Mouse (Mus musculus): ENCODE measurements around the gene Soga1.

Soga1 gene

DNA sequence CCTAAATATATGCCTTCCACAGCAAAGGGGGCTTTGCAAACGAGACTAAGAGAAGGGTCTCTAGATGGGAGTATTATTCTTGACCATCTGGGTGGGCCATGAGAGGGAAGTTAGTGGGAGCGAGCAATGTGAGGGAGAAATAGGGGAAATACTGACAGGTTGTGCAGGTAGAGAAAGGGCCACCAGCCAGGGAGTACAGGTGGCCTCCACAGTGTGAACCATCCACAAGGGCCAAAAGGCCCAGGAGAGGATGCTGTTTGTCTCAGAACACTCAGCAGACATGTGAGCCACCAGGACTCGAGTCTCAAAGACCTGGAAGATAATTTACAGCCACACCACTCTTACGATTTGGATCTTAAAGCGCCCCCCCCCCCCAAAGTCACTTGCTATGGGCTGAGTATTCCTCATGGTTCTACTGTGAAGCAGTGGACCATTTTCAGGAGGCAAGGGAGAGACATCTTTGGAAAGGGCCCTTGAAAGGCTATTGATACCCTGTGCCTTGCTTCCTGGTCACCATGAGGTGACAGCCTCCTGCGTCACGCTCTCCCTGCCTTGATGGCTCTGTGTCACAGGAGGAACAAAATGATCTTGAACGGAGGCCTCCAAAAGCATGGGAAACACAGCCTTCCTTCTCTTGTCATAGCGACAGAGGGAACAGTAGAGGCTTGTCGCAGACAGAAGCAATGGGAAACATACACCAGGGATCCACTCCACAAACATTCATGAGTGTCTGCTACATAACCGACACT is 18.3 kb downstream of the Soga1 start:
- peak; percentile 83 to 84 for DNase-seq

DNA sequence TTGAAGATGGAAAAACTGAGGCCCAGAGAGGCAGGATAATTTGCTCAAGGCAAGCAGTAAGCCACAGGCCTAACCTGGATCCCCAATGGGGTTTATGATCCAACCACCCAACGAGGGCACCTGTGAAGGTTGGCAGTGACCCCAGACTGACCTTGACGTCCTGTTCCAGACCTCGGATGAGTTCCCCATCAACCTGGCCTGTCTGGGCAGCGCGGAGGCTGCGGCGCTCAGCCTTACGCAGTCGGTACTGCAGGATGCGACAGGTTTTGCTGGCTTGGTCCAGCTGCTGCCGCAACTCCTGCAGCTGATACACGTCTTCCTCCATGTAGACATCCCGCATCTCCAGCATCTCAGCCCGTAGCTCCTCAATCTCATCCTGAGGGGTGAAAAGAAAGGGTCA is 19.0 kb downstream of the Soga1 start:
- peak; percentile 62 to 67 for DNase-seq

DNA sequence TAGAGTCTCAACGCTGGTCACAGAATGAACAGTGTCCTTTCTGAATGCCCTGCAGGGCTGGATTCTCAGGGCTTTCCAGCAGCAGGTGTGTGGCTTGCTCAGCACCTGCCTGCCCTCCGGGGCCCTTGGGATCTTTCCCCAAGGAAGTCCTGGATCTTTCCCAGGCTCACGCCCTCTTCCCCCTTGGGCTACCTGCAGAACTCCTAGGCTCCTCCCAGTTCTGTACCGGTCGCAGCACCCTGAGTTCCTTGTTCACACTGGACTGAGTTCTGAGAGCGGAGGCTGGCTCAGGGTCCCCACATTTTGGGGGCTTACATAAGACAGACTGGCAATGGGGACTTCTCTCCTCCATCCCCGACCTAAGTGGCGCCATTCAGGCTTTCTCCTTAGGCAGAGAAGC is 19.9 kb downstream of the Soga1 start:
- peak; percentile 49 to 52 for DNase-seq

DNA sequence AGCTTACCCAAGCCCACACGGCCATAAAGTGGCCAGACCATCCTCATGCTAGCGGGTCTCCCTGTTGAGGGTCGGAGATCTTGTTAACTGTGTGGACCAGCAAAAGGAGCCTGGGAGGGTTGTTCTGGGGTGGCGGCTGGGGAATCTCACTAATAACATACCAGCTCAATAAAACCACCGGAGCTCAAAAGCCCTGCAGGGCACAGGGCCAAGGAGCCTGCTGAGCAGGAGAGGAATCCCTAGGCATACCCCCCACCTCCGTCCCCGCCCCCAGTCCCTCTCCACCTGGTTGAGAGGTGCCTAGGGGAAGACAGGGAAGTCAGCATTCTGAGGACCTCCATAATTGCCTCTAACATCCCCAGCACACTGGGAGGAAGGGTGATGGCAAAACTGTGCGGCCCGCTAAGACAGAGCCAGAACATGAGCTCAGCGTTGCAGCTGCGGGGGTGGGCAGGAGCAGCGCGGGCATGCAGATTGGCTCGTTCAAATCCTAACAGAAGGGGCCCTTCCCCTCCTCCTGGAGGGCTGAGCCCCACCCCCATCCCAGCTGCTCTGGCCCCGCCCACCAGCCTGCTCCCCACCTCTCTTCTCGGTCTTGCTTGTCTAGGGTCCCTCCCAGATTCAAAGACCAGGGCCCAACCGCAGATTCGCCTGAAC is 20.6 kb downstream of the Soga1 start:
- DNase-seq, result peak; percentile 76 to 78

DNA sequence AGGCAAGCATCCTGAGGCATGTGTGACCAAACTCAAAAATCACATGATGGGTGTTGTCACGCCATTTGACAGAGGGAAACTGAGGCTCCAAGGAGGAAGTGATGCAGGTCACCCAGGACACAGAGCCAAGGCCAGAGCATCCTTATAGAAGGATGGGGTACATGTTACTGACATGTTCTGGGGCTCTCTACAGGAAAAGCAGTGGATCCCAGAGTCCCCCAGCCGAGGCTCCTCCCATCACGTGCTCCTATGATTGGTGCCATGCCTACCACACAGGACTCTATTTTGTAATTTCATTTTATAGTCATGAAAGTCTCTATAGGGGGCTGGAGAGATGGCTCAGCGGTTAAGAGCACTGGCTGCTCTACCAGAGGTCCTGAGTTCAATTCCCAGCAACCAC is 21.3 kb downstream of the Soga1 start:
- peak in 1 of 2 experiments; percentile 16 for DNase-seq

DNA sequence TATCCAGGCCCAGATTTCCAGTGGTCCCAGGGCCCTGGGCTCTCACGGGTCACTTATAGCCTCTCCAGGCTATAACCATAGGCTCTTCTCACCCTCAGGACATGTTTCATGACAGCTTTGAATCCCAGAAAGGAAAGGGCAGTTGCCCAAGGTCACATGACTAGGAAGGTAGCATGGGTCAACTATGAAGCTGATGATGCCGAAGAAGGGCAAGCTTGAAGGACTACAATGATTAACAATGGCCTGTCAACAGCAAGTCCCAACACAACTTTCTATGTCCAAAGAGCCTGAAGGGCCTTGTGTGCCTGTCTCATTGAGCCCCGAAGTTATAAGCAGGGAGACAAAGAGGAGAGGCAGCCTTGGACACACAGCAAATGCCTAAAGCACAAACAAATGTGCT is 21.9 kb downstream of the Soga1 start:
- no peak for DNase-seq

DNA sequence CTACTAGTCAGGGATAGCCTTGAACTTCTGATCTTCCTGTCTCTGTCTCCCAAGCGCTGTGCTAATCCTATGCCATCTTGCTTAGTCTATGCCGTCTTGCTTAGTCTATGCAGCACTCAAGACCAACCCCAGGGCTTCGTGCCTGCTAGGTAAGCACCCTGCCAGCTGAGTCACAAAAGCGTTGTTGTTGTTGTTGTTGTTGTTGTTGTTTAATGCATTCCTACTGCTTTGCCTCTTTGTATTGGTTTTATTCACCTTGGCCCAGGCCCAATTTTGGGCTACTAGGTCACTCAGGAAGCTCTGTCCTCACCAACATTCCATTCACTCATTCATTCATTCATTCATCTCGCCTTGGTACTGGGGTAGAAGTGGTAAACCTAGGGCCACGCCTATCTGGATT is 23.3 kb downstream of the Soga1 start:
- no peak for DNase-seq

DNA sequence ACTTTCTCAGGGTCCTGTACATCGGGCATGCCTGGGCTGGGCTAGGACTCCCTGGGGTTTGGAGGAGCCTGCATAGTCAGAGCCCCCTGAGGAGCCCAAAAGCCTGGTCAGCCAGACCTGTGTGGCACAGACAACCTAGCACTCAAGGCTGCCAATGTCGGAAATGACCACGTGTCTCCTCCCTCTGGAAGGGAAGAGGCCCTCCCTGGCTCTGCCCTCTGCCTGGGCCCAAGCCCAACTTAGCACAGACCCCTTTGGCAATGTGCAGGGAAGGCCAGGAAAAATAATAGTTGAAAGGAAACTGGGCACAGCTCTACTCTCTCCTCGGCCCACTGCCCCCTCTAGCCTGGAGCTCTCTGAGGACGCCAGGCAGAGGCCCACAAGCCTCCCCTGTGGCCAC is 24.2 kb downstream of the Soga1 start:
- peak; percentile 63 for DNase-seq

DNA sequence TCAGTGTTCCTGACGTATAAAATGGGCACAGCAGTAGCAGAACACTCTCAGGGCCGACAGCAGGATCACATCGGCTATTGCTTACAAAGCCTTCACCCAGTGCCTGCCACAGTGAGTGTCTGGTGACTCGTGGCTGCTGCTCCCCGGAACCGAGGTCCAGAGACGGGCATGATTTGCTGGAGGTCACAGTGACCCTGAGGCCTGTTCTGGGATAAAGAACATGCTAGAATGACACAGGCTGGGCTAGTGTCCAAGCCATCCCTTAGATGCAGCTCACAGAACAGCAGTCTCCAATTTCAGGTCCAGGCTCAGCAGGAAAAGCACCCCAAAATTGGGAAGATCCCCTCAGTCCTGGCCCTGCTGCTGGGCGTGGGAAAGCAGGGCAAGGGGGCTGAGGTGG is 24.8 kb downstream of the Soga1 start:
- peak in 1 of 2 experiments; percentile 46 for DNase-seq

DNA sequence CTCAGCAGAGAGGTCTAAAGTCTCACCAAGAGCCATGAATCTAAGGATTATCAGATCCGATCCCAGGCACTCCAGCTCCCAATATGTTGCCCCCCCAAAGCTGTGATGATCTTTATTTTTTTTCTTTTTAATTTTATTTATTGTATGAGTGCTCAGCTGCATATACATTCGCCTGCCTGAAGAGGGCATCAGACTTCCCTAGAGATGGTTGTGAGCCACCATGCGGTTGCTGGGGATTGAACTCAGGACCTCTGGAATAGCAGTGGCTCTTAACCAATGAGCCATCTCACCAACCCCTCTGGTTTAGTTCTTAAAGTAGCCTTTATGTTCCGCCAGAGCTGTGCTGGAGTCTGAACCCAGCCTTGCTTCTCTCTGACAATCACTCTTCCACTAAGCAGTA is 25.3 kb downstream of the Soga1 start:
- DNase-seq, result no peak

DNA sequence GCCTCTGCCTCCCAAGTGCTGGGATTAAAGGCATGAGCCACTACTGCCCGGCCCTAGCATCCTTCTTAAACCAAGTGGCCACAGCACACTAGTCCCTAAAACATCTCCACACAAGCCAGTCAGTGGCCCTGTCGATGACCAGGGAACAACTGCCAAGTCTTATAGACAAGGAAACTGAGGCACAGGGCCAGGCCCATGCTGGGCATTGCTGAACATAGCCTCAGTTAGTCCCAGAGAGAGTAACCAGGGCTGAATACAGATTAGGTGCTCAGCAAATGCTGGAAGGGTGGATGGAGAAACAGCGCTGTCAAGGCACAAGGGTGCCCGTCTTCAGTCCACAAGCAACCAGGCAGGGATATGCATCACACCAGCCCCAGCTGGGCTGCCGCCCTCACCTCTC is 25.9 kb downstream of the Soga1 start:
- no peak for DNase-seq

DNA sequence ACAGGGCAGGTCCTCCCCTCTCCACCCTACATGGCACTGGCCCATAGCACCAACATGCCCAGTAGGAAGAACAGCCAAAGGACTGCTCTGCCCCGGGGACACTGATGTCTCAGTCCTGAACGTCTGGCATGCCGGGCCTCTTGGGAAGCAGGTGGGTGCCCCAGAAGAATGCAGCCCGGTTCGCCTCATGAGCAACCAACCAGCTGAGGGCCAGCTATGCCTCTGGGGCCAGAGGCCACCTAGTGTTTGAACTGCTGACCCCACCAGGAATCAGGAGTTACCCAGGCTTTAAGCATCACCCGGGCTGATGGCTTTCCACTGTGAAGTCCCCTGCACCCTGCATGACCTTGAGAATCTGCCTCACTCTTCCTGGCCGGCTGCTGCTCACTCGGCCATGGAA is 26.6 kb downstream of the Soga1 start:
- no peak for DNase-seq

DNA sequence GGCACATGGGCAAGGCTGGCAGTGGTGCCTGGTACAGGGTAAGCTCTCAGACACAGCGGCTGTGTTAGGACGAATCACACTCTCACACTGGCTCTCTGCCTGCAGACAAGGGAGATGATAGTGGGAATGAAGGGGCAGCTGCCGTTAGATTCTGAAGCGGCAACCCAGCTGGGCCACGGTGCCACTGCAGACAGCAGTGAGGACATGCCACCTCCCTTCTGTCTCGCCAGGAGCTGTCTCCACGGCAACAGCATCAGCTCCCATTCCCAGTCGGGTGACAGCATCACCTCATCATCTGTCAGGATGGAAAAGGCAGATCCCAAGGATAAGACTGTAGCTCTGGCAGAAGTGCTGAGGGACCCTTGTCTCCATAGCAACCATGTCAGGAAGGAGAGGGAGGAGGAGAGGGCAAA is 29.2 kb downstream of the Soga1 start:
- peak in 1 of 2 experiments; percentile 53 for DNase-seq

DNA sequence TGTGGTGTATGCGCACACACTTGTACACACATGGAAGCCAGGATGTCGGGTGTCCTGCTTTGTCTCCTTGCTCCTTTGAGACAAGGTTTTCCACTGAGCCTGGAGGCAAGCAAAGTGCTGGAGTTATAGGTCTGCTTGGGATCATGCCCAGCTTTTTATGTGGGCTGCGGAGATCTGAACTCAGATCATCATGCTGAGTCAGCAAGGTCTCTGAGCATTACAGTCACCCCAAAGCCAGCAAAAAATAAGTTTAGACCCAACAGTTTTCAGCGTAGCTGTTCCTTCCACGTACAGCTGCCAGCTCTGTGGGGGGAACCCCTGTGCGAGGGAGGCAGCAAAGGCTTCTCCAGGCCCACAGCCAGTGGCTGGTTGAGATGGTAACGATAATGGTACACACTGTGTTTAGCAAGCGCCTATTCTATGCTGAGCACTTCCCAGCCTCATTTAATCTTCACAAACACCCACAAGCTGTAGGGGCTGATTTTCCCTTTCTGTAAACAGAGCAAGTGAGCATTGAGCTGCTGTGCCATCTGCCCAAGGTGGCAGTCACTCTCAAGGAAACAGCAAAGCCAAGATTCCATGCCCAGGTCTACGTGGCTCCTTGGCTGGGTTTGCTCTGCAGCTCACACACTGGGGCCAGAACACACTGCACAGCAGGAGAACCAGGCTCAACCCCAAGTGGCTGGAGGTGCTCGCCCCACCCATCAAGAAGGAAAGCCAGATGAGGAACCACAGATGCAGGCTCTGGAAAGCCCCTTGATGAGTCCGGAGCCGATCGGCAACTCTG is 30.5 kb downstream of the Soga1 start:
- DNase-seq, result peak; percentile 67 to 71

DNA sequence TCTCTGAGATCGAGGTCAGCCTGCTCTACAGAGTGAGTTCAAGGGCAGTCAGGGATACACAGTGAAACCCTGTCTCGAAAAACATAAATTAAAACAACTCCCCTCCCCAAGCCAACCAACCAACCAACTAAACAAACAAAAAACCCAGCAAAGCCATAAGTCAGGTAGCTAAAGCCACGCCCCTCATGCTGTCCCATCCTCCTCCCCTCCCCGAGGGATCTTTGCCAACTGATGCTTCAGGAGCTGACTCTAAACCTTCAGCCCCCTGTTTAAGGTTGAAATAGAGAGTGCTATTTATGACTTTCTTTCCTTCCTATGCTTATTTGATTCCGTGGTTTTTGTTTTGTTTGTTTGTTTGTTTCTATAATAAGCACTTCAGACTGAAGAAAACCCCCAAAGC is 32.1 kb downstream of the Soga1 start:
- peak in 1 of 2 experiments; percentile 38 for DNase-seq

DNA sequence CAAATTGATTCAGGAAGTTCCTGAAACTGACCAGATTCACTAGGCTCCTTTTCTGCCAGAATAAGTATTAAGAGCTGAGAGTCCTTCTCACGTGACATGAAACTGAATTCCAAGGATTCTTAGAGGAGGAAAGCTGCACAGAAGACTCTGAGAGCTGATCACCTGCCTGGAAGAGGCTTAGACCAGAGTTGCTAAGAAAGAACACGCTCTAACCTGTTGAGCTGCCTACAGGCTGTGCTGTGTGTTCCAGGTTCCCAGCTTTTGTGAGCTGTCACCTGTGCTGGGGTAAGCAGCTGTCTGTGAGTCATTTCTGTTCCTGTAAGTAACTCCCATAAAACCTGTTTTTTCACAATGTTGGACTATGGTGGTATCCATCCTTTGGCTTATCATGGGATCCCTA is 33.1 kb downstream of the Soga1 start:
- DNase-seq, result no peak

DNA sequence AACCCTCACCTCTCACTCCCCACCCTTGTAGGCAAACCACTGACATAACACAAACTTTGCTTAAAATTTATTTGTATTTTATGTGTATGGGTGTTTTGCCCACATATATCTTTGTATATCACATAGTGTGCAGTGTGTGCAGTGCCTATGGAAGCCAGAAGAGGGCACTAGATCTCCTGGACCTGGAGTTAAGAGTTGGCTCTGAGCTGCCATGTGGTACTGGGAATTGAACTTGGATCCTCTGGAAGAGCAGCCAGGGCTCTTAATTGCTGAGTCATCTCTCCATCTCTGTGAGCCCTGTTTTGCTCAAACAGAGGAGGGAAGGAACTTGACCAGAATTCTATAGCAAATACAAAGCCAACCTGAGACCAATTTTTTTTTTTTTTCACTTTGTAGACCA is 35.1 kb downstream of the Soga1 start:
- peak in 1 of 2 experiments; percentile 35 for DNase-seq

DNA sequence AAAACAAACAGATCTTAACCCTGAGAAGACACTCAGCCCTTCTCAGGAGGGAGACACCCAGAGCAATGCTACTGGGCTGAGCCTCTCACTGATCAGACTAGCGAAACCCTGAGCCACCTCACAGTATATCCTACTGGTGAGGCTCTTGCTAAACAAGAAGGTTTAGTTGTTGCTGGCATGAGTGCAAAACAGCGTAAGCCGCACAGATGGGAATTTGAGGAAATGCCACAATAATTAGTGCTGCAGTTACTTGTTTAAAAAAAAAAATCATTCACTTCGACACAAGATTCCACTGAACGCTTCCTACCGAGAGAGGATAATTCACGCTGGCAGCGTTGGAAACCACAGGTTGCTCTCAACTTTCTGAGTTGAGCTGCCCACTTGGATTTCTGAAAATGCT is 35.5 kb downstream of the Soga1 start:
- peak in 1 of 2 experiments; percentile 48 for DNase-seq

DNA sequence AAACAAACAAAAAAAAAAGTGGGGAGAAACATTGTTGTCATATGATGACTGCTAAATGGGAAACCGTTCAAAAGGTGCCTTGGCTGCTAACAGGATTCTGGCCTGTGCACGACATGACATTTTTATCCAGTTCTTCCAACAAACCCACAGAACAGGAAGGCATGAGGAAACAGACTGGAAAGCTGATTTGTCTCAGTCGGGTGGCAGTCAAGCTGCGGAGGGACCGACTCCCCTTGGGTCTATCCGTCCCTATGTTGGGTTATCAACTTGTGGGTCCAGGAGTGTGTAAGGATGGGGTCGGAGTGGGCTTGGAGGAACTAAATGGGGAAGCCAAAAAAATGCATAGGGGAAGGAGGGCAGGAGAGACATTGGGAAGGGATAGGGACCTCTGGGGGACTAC is 37.6 kb downstream of the Soga1 start:
- peak in 1 of 2 experiments; percentile 31 for DNase-seq

DNA sequence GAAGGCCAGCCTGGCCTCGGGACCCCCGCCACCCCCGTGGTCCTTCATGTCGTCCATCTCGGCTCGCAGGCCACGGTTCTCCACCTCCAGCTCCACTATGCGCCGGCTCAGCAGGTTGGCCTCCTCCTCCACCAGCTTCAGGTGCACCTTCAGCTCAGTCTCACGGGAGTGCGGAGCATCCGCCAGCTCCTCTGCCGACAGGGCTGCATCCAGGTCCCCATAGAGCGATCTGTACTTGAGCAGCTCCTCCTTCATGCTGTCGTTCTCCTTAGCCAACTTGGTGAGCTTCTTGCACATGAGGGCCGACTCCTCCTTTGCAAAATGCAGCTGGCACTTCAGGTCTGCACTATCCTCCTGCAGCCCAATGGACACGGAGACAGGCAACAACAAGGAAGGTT is 38.4 kb downstream of the Soga1 start:
- no peak for DNase-seq

DNA sequence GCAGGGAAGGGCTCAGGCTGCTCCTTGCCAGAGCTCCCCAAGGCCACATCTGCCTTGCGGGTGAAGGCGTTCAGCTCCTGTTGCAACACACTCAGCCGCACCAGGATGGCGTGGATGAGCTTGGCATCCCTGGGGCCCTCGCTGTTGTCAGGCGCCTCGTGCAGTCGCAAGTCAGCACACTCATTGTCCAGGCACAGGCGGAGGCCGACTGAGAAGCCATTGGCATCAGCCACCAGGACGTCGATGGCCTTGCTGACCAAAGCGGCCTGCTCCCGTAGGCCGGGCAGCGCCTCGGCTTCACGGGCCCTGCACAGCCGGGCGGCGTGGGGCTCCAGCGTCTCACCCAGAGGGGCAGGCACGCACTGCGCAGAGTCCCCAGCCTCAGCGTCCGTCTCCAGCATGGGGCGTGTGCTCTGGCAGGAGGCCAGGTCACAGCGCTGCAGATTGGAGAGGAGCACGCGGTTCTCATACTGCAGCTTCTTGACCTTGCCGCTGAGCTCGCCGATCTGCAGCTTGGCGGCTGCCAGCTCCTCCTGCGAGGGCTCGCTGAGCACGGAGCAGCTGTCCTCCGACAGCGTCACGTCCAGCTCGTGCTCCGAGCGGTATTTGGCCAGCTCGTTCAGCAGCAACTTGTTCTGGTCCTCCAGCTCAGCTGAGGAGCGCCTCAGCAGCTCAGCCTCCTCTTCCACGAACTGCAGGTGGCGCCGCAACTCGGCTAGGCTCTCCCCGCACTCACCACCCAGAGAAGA is 39.0 kb downstream of the Soga1 start:
- peak; percentile 63 to 72 for DNase-seq

DNA sequence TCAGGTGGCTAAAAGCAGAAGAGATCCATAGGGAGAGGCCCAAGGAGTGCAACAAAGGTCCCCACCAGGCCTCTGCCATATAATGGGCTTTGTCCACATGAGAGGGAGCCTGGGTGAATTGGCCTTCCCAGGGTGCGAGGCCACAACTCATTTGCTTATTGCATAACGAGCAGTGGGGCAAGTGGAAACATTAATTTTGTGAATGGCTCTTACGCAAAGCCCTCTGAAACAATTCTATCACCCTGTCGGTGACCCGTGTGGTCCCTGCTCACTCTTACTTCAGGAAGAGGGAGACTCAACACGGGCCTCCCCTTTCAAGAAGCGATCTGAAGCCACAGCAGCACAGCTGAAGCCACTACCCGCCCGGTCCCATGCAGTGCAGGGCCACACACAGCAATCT is 41.8 kb downstream of the Soga1 start:
- peak in 1 of 2 experiments; percentile 31 for DNase-seq

DNA sequence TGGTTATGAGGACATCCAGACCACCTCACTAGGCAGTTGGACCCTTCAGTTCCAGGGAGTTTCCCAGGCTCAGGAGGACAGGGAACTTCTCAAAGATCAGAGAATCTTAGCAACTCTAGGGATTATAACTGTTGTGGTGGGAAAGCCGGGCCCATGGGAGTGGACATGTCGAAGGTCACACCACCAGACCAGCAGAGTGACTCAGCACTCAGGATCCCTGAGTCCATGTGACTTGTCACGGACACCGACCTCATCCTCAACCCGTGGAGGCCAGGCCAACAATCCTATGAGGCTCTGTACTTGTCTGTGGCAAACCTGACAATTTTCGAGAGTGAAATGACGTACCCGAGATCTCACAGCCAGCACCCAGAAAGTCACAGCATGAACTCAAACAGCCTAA is 42.7 kb downstream of the Soga1 start:
- peak in 1 of 2 experiments; percentile 33 for DNase-seq

All from cerebellum, adult 18-20 months (tissue).